Mouse (Mus musculus): Measurements from ENCODE around the gene Eef1b2.

Gene Eef1b2

DNA sequence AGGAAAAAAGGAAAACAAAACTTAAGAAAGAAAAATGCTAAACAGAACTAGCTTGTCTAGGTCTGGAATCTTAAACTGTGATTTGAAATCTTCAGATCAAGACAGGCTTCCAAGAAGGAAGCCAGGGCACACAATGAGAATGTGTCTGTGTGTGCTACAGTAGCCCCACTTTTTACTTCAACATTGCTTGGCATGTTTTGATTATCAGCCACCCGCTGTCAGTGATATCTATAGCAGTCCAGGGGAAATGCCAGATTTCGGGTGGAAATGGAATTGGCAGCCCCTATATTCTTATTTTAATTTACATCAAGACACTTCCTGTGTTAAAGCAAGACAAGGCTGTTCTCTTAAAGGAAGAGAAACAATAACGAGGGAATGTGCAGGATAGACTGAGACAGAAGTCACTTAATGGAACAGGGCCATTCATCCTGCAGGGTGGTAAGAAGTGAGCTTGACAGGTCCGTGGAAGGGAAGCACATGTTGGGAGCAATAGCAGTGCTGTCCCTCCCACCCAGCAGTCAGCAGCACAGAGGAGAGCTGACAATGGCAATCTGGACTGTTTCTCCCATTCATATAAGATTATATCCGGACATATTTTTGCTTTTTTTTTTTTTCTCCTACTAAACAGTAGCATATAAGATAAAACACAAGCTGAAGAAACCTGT lies 19.4 kb downstream of the Eef1b2 start:
- DNase-seq: no peak

- DNase-seq: no peak
These were observed 22.8 kb downstream of the Eef1b2 start for GRCm38 (mm10) chr1:63199387-63199786.

- DNase-seq: no peak
These were observed 23.7 kb downstream of the Eef1b2 start for GRCm38 (mm10) chr1:63200322-63200721.

DNA sequence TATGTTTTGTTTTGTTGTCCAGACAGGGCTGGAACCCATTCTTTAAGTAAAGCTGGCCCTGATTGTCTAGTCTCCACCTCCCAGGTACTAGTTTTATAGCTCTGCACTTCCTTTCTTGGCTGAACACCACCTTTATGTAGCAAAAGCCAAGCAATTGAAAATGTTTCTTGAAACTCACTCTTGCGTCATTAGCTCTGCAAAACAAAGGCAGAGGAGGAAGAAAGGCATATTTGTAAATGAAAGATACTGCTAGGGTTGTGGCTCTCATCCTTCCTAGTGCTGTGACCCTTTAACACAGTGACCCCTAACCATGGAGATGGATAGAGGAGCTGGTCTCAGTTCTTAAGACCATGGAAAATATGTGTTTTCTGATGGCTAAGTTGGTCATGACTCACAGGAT lies 25.0 kb downstream of the Eef1b2 start:
- DNase-seq: no peak

GRCm38 (mm10) chr1:63203471-63203870 lies 26.8 kb downstream of the Eef1b2 start:
- DNase-seq: no peak

GRCm38 (mm10) chr1:63203950-63204659 lies 27.5 kb downstream of the Eef1b2 start:
- no peak for DNase-seq

GRCm38 (mm10) chr1:63204660-63205394 lies 28.2 kb downstream of the Eef1b2 start:
- DNase-seq: no peak

DNA sequence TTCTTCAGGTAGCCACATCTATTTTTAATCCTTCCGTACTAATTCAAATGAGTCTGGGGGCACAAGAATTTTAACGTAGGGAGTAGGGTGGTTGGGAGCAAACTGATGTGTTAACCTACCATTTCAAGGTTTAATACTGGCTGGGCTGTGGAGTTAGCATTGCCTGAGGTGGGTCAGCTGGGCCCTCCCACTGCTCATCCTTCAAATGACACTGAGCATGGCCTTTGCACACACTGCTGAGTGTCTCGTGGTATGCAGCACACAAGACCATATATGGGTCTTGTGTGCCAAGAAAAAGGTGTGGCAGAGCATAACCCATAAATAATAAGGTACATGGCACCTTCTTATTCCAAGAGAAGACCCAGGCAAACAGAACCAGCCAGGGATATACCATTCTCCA lies 31.0 kb downstream of the Eef1b2 start:
- no peak for DNase-seq

GRCm38 (mm10) chr1:63209861-63210529 lies 33.4 kb downstream of the Eef1b2 start:
- no peak for DNase-seq

GRCm38 (mm10) chr1:63213478-63214270 lies 37.0 kb downstream of the Eef1b2 start:
- no peak for DNase-seq

- no peak for DNase-seq
These were observed 37.6 kb downstream of the Eef1b2 start, which contains the start of gene Gpr1 for GRCm38 (mm10) chr1:63214271-63214558. Gpr1 (minus strand) TSS chr1:63214543.

GRCm38 (mm10) chr1:63214631-63215030 lies 38.0 kb downstream of the Eef1b2 start:
- no peak for DNase-seq

DNA sequence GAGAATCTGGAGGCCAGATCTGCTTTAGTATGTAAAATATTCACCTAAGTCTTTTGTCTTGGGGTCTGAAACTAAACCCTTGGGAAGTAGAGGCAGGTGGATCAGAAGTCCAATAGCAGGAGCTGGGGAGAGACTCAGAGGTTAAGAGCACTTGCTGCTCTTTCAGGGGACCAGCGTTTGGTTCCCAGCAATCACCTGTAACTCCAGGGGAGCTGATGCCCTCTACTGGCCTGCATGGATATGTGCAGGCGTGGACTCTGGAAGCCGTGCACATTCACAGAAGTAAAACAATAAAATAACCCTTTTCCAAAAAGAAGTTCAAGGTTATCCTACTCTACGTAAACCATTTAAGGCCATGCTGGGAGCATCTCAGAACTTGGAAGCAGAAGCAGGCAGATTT lies 42.7 kb downstream of the Eef1b2 start:
- no peak for DNase-seq

GRCm38 (mm10) chr1:63225009-63225408 lies 48.4 kb downstream of the Eef1b2 start:
- no peak for DNase-seq

DNA sequence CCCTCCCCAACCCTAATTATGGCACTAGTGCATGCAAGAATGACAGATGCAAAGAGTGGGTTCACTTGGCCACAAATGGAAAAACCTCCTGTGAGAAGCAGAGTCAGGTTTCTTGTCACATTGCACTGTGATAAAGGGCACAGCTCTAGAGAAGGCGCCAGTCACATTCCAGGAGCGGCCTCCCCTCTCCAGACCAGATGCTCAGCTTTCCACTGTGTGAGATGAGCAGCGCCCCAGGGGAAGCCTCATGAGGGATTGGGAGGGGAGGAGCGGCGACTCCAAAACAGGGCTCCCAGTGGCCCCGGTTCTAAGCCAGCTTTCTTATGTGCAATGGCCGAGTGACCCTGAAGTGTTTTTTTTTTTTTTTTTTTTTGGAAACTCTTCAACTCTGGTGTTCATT lies 49.3 kb downstream of the Eef1b2 start:
- DNase-seq: no peak

GRCm38 (mm10) chr1:63227241-63227640 lies 50.6 kb downstream of the Eef1b2 start:
- no peak for DNase-seq

Measured in lung, adult 18-20 months (tissue).